Mouse (Mus musculus): ENCODE measurements around the gene Morn1.

GRCm38 (mm10) chr4:155133188-155133587, 46.8 kb downstream of the Morn1 start:
- TF ChIP-seq CTCF (IDR thresholded peaks at IDR 0.05; ENCODE audit: control insufficient read depth, insufficient read depth, low read length) (no peak), POLR2A (IDR thresholded peaks at IDR 0.05; ENCODE audit: borderline replicate concordance, control insufficient read depth, low read depth, low read length) (no peak)

All from bone marrow, adult 2 months (tissue).